Mouse (Mus musculus) adrenal gland, adult 8-10 months (tissue): ENCODE results near the gene Ubxn10. TPM values are rescaled to one million over a fixed set of nuclear protein-coding genes. Genes with fewer than 3 reads are reported as not detected.
A peak's percentile ranks its signal among the peaks of the same experiment; 100 is the strongest.

Experiments used
- DNase-seq: peaks from one replicate; pipeline ENCODE4 v3.0.0; 2022
- total RNA-seq, 4 experiments: library from RNA; stranded (reverse); gene quantifications; 2 replicates each; pipeline ENCODE4 v1.2.4; 2022

Ubxn10 gene
- total RNA-seq, 4 experiments from 2014 or later = 1.0 to 3.9 (median 2.3) TPM

DNA sequence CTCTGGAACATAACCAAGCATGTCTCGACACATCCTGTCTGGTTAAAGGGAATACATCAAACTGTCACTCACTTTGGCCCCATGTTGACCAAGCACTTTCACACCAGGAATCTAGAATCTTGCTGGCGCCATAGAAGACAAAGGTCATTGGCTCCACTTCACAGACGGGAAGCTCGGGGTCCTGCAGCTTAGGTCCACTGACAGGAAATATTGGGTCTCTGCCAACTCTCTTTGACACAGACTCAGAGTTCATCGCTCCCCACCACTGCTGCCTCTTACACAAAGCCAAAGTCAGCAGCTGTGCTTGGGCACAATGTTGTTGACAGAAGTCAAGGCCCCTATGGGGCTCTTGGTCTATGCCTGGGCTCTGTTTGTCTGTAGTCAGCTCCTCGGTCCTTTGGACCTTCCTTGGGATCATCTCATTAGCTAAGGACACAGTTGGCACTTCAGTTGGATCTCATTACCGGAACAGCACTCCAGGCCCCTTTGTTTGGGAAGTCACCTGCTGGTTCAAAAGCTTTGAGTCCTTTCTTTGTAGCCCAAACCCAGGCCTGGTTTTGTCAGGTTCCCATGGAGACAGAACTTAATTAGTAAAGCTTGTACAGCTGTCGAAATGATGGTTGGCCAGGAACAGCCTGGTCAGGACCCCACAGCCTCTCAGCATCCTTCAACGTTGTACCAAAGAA, 7.8 kb downstream of the Ubxn10 start:
- peak; percentile 58 for DNase-seq

DNA sequence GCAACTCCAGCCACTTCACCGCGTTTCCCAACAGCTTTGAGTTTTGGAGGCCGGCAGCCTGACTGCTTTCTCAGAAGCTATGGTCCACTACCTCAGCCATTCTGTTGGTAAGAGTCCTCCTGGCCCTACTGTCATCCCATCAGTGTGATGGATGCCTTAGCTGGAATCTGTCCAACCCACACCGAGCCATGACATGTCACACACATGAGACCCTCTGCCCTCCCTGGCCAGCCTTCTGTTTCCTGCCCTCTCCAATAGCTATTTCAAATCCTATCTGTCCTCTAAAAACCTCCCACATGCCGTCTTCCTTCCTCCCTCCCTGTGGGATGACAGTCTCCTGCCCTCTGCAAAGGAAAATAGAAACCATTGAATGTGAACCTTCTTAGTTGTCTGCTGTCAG, 11.2 kb downstream of the Ubxn10 start:
- no peak for DNase-seq

GRCm38 (mm10) chr4:138725127-138725461, 11.9 kb downstream of the Ubxn10 start:
- DNase-seq = peak; percentile 71

DNA sequence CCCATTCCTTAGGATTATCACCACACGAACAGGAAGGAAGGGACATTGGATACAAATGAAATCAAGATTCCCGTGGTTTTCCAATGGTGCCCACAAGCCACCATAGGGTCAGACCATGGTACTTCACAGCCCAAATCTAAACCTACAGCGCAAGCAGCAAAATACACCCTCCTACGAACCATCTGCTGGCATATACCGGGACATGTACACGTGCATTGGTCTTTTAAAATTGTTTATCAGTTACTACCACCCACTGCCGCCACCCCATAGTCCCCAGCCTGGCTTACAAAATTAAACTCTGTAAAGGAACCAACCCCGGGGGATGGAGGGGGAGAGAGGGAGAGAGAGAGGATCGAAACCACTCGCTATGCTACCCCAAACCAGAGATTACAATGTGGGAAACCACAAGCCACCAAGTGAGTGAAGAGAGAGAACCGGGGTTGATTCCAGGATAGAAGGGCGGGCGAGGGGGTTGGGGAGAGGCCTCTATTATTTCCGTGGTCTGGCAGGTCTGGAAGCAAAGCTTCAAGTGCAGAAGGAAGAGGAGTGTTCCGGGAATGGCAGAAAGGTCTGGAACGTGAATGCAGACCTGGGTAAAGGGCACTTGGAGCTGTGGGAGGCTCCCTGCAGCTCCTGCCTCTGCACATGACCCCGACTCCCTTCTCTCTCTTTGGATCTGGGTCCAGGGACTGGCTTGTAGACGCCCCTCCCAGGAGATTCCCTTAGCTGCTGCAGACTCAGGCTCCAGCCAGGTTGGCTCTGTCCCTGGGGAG, 12.4 kb downstream of the Ubxn10 start, which contains the start of gene Pla2g2c:
Gene Pla2g2c, plus strand, starts transcription at position 439 of the 773 bp plus-strand sequence.
- no peak for DNase-seq

DNA sequence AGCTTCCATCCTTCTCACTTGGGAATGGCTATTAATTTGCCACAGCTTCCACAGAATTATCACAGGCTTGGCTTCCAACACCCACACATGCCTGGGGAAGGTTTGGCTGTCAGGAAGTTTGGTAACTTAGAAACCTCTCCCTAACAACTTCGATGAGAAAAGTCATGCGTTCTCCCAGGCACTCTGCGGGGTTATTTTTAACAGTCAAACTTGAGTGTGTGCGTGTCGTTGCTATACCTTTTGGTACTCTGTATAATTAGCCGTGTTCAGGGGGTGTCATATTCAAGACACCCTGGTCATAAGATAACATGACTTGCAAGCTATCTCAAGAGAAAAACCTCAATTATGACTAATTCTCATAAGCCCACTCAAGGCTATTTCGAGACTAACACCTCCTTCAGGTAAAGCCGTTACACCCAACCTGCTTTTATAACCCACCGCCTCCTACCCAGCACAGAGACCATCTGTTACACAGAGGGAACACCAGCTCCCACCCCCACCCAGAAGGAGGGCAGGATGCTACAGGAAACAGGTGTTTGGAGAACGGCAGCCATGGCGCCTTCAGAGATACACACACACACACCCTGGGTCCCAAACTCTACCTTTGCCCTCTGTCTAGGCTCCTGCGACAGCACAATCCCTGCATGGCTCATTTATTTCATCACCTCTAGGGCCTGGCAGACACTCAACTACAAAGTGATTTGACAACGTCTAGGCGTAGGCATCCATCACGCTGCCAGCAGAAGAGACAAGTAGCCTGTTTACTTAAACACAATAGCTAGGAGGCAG, 13.3 kb downstream of the Ubxn10 start:
- no peak for DNase-seq

- no peak for DNase-seq
Measured at GRCm38 (mm10) chr4:138719264-138719596, 17.7 kb downstream of the Ubxn10 start.

GRCm38 (mm10) chr4:138718586-138719263, 18.2 kb downstream of the Ubxn10 start:
- no peak for DNase-seq

- DNase-seq = no peak
Measured at GRCm38 (mm10) chr4:138716697-138717096, 20.3 kb downstream of the Ubxn10 start.

- DNase-seq = no peak
Measured at GRCm38 (mm10) chr4:138714186-138714585, 22.8 kb downstream of the Ubxn10 start.

DNA sequence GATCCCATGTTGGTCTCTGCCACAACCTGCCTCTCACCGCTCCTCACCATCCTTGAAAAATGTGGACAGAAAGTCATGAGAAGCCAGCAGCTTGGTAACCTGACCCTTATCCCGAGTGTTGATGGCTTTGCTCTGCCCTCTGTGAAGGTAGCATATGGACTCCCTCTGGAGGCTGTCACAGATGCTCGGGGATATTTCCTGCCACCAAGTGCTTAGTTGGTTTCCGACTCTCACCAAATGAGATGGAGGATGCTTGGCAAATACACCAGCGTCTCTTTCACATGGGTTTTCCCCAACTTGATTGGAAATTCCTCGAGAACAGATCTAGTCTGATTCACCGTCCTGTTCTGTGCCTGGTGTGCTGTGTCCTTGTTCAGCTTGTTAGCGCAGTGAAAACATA, 24.3 kb downstream of the Ubxn10 start:
- DNase-seq = no peak

- DNase-seq = no peak
Measured at GRCm38 (mm10) chr4:138712096-138712495, 24.9 kb downstream of the Ubxn10 start.

DNA sequence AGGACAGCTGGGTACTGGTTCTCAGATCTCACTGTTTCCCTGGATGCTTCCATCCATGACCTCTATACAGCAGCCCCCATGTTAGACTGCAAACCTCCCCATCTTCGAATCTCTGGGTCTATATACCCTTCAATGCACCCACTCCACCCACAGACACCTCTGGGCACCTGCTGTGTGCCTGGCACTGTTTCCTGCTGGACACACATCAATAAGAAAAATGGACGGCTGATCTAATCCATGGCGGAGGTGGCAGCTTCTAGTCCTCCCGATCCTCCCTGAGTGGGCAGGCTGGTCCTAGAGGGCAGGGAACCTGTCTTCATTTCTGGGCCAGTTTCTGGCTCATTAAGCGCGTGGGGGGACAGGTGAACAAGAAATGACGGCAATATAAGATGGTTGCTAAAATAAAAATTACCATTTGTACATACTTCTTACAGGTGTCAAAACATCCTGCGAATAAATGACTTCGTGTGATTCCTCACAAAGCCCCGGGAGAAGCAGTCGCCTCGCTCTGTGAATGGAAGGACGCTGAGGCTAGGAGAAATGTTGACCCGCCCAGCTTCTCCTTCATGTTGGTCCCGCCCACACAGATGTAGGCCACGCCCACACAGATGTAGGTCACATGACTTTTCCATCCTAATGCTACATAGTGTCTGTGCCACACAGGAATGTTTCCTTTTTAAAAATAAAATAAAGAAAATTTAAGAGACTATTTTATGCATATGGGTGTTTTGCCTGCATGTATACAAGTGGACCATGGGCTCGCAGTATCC, 25.7 kb downstream of the Ubxn10 start:
- DNase-seq = no peak

GRCm38 (mm10) chr4:138710633-138711032, 26.3 kb downstream of the Ubxn10 start:
- no peak for DNase-seq

DNA sequence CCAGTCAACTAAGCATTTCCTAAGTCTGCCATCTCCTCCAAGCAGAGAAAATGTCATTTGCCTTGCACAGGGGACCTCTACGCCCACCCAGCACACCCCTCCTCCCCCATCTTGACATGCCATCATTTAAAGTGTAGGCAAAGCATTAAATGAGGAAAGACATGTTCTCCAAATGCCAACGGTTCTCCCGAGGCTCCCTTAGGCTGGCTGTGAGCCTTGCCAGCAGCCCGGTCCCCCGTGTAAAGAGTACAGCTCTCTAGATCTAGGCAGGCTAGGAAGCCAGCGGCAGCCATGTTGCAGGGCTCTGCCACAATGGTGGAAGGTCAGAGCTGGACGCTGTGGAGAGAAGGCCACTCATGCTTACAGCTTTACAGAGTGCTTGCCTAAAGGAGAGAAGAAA, 27.0 kb downstream of the Ubxn10 start:
- DNase-seq = no peak

DNA sequence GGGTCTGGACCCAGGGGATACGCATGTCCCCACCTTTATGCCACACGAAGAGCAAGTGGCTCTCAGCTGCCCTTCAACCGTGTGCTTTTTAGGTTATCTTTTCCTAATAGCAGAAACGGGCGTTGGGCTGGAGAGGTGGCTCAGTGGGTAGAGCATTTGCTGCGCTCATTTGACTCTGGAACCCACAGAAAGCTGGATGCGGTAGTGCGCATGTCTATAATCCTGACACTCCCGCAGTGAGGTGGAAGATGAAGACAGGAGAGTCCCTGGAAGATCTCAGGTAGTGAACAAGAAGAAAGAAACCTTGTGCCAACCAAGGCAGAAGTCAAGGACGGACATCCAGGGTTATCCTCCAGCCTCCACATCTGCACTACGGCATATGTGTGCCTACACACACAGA, 27.7 kb downstream of the Ubxn10 start:
- no peak for DNase-seq

- DNase-seq = peak; percentile 35
Measured at GRCm38 (mm10) chr4:138708636-138709035, 28.3 kb downstream of the Ubxn10 start.

DNA sequence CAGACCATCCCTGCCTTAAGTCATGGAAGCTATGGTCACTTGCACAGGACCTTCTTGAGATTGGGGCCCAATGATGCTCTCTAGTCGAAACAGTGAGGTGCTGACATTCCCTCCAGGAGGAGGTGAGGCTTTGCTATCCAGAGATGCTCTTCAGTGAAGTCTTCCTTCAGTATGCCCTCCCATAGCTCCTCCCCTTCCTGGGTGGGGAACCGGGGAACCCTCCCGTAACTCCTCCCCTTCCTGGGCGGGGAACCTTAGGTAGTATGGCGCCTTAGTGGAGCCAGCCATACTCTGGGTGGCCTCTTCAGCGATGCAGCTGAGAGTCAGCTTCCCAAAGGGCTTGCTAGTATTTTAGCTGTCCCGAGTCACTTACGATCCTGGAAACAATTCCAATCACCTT, 30.3 kb downstream of the Ubxn10 start:
- DNase-seq = no peak

DNA sequence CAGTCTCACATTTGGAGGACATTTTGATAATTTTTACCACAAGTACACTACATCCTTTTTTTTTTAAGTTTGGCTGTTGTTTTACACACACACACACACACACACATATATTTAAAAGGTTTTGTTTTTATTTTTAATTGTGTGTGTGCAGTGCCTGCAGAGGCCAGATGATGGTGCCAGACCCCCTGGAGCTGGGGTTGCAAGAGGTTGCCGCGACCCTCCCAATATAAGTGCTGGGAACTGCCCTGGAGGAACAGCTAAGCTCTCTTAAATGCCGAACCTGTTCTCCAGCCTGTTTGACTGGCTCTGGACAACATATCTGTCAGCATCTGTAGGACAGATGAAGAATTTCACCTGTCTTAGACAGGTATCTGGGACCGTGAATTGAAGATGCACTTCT, 32.8 kb downstream of the Ubxn10 start:
- no peak for DNase-seq

DNA sequence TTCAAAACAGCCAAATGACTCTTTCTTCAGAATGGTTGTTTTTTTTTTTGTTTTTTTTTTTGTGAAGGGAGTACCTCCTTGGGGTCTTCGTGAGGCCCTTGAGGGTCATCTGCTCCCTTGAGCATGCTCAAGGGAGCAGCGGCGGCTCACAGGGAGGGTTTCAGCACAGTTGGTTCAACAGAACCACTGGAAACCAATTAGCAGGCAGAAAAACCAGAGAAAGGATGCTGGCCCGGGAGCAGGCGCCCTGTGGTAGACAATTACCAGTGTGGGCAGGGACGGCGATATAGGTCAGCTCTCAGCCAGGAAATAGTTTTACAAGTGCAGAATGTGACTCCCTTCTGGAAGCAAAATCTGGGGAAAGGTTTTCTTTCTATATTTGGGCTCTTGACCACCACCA, 33.4 kb downstream of the Ubxn10 start:
- no peak for DNase-seq

GRCm38 (mm10) chr4:138702528-138702927, 34.4 kb downstream of the Ubxn10 start:
- DNase-seq = no peak

DNA sequence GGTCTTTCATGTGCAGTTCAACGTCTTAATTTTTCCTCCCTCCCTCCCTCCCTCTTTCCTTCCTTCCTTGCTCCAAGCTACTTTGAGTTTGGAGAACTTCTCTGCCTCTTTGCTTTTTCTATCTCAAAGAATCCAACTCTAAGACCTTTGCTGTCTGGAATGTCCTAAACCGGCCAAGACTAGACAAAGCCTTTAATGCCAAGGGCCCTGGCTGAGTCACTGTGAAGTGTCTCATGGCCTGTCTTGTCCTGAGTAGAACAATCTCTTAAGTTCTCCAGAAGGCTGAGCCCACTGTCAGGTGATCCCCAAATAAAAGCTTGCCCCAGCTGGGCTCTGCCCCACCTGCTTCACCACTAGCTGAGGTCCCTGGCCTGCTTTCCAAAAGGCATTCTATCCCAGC, 34.9 kb downstream of the Ubxn10 start:
- DNase-seq = no peak

- no peak for DNase-seq
Measured at GRCm38 (mm10) chr4:138701111-138701510, 35.9 kb downstream of the Ubxn10 start.
